Mouse (Mus musculus) T-helper 1 cell (primary cell): ENCODE results near the gene Irf1.

Experiments
- in situ Hi-C: fragments of 300-600 bp; cut with MboI, MseI; formaldehyde crosslinking; loops from one replicate; pipeline ENCODE4 v1.15.1; 2025; ENCODE audit warnings: high pct_unique_total_duplicates

Gene Irf1

DNA sequence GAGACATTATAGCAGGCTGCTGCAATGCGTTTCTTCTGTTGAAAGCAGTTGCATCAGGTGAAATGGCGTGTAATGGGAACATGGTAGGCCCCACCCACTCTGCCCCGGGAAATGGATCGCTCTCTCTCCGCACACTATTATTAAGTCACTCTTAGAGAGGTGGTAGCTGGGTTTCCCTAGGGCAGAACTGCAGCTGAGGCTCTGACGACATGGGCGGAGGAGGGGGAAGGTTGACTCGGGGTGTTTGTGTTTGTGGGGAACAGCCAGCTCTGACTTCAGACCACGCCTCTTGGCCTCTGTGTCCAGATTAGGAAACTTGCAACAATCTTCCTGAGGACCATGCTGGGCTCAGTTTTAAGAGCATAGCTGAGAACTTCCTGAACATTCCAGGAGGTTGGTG lies 36.0 kb downstream of the Irf1 start:
- in situ Hi-C loops: no loop called here

DNA sequence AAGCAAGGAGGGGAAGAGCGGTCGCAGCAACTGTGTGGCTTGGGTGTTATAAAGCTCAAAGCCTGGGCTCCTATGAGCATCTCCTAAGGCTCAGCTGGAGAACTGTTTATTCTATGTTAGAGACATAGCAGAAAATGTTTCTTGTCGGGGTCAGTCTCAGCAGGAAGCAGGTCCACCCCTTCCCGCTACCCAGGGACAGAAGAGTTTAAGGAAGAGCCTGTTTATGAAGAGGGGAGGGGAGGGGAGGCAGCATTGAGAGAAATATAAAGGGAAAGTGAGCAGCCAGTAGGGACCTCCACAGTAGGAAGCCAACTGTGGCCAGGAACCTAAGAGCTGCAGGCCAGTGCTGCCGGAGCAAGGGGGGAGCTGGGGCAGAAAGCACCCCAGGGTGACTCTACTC lies 39.5 kb downstream of the Irf1 start:
- in situ Hi-C loops: no loop called here

DNA sequence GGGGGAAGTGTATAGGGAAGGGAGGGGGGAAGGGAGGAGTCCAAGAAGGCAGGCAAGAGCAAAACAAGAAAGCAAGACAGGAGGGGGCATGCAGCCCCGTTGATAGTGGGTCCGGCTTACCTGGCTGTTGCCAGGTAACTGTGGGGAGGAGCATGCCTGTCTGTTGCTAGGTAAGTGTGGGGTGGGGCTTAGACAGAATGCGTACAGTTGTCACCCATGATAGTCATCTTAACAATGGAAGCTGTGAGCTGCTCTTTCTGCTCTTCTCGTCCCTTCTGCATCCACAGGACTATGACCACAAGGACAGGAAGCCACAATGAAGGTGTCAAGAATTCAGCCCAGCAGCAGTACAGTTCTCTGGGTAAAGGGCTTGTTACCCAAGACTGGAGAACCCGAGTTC lies 40.3 kb downstream of the Irf1 start:
- in situ Hi-C loops: no loop called here

DNA sequence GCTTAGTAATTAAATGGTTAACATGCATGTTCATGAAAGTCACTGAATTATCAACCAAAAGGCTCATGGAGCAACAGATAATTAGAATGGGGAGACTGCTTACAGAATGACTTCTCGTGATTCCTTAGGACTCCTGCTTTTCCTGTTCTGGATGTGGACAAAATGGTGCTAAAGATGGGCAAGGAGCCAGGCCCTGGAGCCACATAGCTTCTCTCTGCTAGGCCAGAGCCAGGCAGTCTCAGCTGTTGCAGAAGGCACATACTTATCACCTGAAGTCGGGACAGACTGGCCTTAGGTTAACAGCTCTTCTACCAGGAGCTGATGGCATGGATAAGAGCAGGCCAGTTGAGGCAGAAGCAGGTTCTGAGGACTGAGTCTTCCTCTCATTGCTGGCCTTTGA lies 40.9 kb downstream of the Irf1 start:
- in situ Hi-C loops: no loop called here

DNA sequence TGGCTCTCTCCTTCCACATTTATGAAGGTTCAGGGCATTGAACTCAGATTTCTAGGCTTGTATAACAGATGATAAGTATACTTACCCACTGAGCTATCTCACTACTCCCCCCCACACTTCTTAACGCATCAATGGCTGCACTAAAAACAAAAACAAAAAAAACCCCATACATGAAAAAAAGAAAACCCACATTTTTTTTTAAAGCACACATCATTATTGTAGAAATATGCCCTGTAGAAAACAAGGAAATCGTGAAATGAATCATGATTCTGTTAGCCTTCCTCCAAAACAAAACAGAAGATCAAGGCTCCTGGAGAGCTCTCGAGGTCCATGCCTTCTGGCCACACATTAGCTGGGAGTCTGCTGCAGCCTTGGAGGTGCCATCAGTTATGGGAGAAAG lies 41.5 kb downstream of the Irf1 start:
- in situ Hi-C loops: no loop called here

DNA sequence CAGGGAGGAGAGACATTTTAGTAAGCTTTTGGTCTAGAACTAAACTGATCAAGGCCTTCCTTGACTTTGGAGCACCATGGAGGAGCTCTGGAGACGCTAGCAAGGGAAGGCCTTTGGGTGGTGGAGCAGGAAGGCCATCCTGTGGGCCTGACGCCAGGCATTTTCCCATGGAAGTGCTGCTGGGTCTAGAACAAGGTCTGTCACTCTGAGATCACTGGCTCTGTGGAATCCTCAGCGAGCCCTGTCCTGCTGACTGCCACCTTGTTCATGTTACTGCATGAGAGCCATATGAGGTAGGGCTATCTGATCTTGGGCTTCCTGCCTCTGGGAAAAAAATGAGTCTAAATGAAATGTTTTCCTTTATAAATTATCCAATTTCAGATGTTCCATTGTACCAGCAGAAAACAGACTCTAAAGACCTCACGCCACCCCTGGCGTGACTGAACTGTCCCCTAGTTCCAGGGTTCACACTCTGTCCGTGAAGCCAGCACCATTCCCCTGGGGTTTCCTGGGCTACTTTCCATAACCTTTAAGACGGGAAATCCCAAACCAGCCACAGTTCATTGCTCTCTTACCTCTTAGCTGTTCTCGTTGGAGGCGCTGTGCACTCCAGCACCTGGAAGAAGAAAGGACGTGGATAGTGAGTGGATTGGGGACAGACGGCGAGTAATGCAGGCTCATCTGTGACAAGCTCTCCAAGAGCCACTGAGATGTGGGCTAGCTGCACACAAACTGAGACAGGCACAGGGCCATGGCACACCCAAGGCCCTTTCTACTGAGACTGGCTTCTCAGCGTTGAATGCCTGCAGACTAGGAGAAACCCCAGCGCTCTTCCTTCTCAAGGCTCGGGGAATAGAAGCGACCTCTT lies 43.4 kb downstream of the Irf1 start:
- in situ Hi-C loops: no loop called here

DNA sequence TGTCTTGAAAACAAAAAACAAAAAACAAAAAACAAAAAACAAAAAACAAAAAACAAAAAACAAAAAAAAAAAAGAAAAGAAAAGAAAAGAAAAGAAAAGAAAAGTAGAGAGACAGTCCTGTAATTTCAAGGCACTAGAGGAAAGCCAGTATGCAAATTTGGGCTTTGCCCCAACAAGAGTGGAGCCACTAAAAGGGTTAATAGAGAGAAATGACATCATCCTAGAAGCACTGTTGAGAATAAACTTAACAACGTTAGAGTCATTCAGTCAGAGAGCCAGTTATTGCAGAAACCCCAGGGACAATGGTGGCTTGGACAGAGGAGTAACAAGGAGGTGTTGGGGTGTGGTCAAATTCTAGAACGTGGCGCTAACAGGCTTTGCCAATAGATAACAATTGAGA lies 45.0 kb downstream of the Irf1 start:
- in situ Hi-C loops: no loop called here

DNA sequence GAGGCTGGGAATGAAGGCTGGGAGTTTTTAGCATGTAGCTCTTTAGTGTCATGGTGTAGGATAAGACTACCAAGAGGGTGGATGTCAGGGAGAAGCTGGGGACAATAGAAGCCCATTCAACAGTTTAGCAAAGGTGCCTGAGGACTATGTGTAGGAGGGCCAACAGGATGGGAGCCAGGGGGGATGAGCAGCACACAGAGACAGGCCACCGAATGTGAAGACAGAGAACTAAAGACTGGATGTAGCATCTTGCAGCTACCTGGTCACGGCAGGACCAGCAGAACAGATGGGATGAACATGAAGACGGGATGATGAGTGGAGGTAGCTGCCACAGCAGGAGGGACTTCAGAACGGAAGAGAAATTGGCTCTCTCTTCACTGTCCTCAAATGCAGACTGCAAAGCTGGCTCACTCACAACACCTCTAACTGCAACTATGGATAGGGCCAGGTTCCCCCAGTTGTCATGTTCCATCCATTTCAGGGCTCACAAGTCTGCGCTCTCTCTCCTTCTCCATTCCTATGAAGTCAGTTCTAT lies 47.1 kb downstream of the Irf1 start:
- in situ Hi-C loops: no loop called here

DNA sequence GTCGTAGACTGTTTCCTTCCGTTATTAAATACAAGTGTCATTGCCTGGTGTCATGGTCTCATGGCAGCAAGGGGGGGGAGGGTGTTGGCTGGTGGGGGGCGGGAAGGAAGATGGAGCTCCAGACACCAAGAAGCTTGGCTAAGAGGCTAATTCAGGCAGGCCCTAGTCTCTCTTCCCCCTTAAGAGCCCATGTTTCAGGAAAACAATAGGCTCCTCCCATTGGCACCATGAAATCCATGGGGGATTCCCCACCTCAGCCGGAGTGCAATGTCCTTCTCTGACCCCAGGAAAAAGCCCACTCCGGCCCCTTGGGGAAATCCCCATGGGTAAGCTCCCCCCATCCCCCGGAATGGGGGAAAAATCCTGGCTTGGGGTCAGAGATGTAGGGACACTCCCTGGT lies 49.0 kb downstream of the Irf1 start:
- in situ Hi-C loops: no loop called here

DNA sequence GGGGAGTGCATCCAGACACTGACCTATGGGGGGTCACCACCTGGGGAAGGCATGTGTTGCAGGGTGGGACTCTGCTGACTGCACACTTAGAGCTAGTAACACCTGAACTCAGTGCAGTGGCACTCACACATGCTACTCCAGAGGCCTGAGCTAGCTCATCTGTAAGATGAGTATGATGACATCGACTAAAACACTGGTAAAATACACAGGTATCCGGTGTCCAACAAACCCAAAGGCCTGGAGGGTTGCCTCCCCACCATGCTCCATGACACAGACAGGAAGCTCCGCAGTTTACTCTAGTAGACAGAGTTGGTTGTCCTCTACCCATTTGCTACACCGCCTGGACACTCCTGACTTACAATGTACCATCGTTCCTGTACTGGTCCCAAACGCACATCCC lies 49.7 kb downstream of the Irf1 start:
- in situ Hi-C loops: no loop called here

DNA sequence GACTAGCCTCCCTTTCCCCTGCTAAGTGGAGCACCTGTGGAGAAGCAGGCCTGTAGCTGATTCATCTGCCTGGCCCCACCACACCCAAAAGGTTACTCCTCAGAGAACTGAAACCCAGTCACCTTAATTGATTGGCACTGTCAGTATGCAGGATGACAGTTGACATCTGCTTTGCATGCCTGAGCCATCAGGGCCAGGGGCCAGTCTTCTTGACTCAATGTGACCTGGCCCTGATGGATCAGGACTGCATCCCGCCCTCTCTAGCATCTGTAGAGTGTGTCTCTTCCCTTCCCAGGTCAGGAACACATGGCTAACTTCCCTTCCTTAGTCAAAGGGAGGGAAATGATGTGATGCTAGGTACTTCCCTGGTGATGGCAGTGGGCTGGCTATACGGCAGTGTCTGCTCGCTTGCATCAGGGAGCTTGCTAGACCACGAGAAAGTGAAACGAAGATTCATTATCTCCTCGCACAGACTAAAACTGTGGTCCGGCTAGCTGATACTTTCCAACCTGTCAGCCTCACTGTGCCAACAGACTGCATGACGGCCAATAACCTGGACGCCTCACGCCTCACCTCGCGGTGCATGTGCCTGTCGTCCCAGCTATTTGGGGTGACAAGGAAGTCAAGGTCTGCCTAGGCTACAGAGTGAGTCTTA lies 50.8 kb downstream of the Irf1 start:
- in situ Hi-C loops: no loop called here

DNA sequence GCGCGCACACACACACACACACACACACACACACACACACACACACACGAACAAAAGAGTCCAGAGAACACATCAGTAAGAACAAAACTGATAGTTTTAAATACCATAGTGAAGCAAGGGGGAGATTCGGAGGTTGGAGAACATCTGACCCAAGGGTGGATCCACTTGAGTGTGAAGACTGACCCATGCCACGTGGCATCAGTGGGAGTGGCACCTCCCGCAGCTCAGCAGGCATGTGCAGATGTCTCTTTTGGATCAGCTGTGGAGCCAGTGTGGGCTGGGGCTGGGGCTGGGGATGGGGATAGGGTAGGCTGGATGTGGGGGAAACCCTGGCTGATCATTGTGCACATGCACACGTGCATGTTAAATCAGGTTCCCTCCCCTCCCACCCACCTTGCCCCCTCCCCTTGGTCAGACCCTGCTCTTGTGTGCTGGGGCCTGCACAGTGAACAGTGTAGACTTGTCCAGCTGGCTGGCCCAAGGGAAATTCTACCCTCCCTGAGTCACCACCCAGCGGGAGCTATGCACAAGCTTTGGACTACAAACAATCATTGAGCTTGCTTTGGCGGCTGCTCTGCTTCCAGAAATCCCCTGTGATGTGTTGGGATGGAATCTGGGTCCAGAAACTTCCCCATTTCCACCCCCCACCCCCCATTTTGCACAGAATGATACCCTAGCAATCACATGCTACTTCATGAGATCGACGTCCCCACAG lies 51.6 kb downstream of the Irf1 start:
- in situ Hi-C loops: no loop called here

DNA sequence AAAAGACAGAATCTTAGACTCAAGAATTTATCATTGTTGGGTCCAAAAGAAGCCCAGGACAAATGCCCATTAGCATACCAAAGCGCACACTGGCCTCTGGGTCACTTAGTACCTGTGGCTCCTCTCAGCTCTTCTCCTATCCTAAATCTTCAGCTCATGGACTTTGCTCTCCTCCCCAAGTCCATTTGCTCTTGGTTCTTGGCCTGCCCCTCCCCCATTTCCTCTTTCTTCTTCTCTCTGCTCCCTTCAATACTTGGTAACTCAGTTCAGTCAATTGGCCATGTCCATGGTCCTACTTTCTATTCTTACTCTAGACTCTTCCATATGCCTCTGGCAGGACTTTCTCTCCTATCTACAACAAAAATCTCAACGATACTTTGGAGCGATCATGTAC lies 52.1 kb downstream of the Irf1 start:
- in situ Hi-C loops: no loop called here

DNA sequence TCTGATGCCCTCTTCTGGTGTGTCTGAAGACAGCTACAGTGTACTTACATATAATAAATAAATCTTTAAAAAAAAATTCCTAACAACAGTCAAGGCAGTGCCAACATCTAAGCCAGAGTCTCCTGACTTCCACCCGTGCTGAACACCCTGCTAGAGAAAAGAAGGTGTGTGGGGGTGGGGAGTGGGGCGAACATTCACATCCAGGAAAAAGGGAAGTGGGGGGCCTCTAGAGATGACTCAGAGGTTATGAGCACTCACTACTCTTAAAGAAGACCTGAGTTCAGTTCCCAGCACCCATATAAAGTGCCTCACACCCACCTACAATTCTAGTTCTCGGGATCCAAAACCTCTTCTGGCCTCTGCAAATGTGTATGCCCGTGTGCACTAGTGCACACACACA lies 55.6 kb downstream of the Irf1 start:
- in situ Hi-C loops: no loop called here
